14 mouse cellular contexts compared by ENCODE assay signal in genomic region chr17:35139269-35139668, GRCm38 (mm10). TPM values are rescaled to one million over a fixed set of nuclear protein-coding genes. Genes with fewer than 3 reads are reported as not detected.
"Had no signal": no experiment of that assay in that cellular context is flagged by ENCODE, and none has a peak within 500 bp of the region (broad histone marks: within the 10 kb centered on the region; RNA-seq: fewer than 3 reads in every experiment).

No protein-coding gene starts in this region.

- DNase-seq: kidney, postnatal 14 days; lung, adult 18-20 months; retina, postnatal 1 day; right cerebral cortex, postnatal 4 days; spleen, adult 18-20 months; thymus, postnatal 36 days had no signal

- ATAC-seq: midbrain, embryonic 13.5 days had no signal

- H3K9me3 ChIP-seq: kidney, embryonic 15.5 days had no signal

- H3K27ac ChIP-seq: kidney, embryonic 15.5 days; left cerebral cortex, adult 2 months; liver, embryonic 14.5 days; midbrain, embryonic 13.5 days had no signal

- H3K9ac ChIP-seq: kidney, embryonic 15.5 days; liver, embryonic 14.5 days had no signal

- H3K4me3 ChIP-seq: kidney, embryonic 15.5 days; left cerebral cortex, adult 2 months; midbrain, embryonic 13.5 days; myocyte had no signal

- H3K27me3 ChIP-seq: kidney, embryonic 15.5 days; midbrain, embryonic 13.5 days had no signal

- H3K4me2 ChIP-seq: kidney, embryonic 15.5 days; midbrain, embryonic 13.5 days had no signal

RNA-seq across cellular contexts. Expression of gene Apom, which starts 7.4 kb away (rescaled TPM):
- total RNA-seq: layer of hippocampus, postnatal 25 days; left cerebral cortex, adult 2 months; left cerebral cortex, postnatal 14 days; megakaryocyte-erythroid progenitor cell, adult 5-6 weeks had no signal
